Mouse (Mus musculus): ENCODE data around the gene Ptprg. TPM values are rescaled to one million over a fixed set of nuclear protein-coding genes. Genes with fewer than 3 reads are reported as not detected.

The Ptprg gene
- total and polyA plus RNA-seq, 3 experiments = not detected

DNA sequence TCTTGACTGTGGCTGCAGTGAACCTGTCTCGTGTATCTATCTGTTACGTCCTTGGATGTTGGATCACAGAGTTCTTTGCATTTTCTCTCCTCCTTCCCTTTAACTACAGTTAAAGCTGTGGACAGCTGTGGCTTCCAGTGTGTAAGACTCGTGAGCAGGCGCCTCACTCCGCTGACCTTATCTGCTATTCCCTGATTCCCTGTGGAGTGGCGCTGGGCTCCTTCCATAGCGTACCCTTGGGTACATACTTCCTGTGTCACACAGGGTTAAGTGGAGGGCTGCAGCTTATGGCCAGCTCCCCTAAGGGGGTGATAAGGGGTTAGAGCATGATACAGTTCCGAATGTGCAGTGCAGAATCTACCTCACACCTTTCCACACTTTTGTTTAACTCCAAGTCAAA, 473.9 kb downstream of the Ptprg start:
- Histone ChIP-seq H3K79me2 (ENCODE audit: control insufficient read depth, insufficient read depth, low read length, poor library complexity) (no peaks in the 10 kb centered on the region), H3K9me3 (replicated peaks; ENCODE audit: insufficient read depth, low read length) (no peaks in the 10 kb centered on the region), H3K27me3 (ENCODE audit: control insufficient read depth in 1 of 2, insufficient read depth in 2 of 2, low read length in 2 of 2) (no peaks in the 10 kb centered on the region; a peak in 1 of 4 replicates), H3K4me3 (ENCODE audit: control insufficient read depth in 1 of 2, insufficient read depth in 1 of 2, low read depth in 2 of 2, low read length in 2 of 2) (no peak overlapping the region), H3K27ac (ENCODE audit: control insufficient read depth, low read depth, low read length) (no peak overlapping the region), H3K9ac (ENCODE audit: control insufficient read depth, low read depth, low read length, poor library complexity, severe bottlenecking) (no peak overlapping the region), H3K36me3 (ENCODE audit: control insufficient read depth in 1 of 2, insufficient read depth in 2 of 2, low read length in 2 of 2) (no peaks in the 10 kb centered on the region), H3K4me1 (ENCODE audit: control insufficient read depth in 1 of 2, insufficient read depth in 2 of 2, low read length in 2 of 2) (no peaks in the 10 kb centered on the region)
- TF ChIP-seq MAX (IDR thresholded peaks at IDR 0.05; ENCODE audit: low read length) = no peak
- TF ChIP-seq BHLHE40 (IDR thresholded peaks at IDR 0.05; ENCODE audit: borderline replicate concordance, low read depth, low read length) = no peak
- no peak for TF ChIP-seq TBP (IDR thresholded peaks at IDR 0.05; ENCODE audit: low read depth, low read length)
- DNase-seq (ENCODE audit: low read depth, low spot score) = no peak

DNA sequence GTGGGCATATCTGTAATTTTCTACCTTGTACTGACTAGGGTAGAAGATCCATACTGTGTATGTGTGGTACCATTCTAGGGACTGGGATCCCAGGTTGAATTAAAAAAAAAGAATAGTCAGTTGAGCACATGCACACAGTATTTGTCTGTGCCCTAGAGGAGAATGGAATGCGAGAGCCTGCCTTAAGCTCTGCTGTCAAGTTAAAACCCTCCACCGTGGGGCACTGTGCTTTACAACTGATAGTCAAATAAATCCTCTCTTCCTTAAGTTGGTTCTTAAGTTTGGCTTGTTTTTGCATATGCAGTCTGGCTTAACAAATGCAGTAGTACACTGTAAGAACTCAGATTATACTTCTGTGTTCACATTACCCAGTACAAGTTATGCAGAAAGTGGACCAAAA, 476.6 kb downstream of the Ptprg start:
- no peak overlapping the region for H3K27ac ChIP-seq (ENCODE audit: control insufficient read depth, low read depth, low read length)
- H3K79me2 ChIP-seq (ENCODE audit: control insufficient read depth, insufficient read depth, low read length, poor library complexity) = no peaks in the 10 kb centered on the region
- no peak for TF ChIP-seq CHD1 (IDR thresholded peaks at IDR 0.05; ENCODE audit: low read depth, low read length)
- no peak for TF ChIP-seq MYB (IDR thresholded peaks at IDR 0.05; ENCODE audit: low read depth, low read length)
- no peaks in the 10 kb centered on the region for H3K4me1 ChIP-seq (ENCODE audit: control insufficient read depth in 1 of 2, insufficient read depth in 2 of 2, low read length in 2 of 2)
- H3K4me3 ChIP-seq (ENCODE audit: control insufficient read depth in 1 of 2, insufficient read depth in 1 of 2, low read depth in 2 of 2, low read length in 2 of 2) = no peak overlapping the region
- no peaks in the 10 kb centered on the region for H3K9me3 ChIP-seq (replicated peaks; ENCODE audit: insufficient read depth, low read length)
- no peaks in the 10 kb centered on the region; a peak in 1 of 4 replicates for H3K27me3 ChIP-seq (ENCODE audit: control insufficient read depth in 1 of 2, insufficient read depth in 2 of 2, low read length in 2 of 2)
- H3K36me3 ChIP-seq (ENCODE audit: control insufficient read depth in 1 of 2, insufficient read depth in 2 of 2, low read length in 2 of 2) = no peaks in the 10 kb centered on the region
- no peak overlapping the region for H3K9ac ChIP-seq (ENCODE audit: control insufficient read depth, low read depth, low read length, poor library complexity, severe bottlenecking)
- DNase-seq (ENCODE audit: low read depth, low spot score) = no peak

DNA sequence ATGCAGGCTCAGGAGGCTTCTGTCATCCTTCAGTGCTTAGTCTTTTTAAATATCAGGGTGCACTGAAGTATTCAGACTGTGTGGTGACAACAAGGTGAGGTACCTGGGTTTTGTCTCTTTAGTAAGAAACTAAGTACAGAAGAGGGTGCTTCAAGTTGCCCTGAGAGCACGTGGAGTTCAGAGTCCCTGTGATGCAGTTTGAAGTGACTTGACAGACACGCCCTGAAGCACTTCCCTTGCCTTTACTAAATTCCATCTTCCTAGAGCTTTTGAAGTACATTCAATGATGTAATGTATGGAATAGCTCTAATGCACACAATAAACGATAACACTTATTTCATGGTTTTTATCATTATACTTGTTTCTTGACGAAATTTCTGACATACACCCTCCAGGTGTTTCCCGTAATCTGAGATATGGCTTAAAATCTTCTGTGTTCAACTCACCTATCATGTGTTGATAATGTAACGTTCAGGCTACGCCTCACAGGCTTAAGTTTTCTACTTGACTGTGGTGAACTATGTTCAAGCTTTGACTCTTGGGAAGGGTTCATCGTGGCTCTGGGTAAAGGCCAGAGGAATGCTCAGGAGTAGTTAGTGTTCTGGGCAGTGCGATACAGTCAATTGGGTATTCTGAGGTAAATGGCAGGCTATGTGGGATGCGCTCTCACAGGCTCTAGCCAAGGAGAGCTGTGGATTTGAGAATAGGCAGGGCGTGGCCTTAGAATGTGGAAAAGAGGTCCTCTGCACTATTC, 483.4 kb downstream of the Ptprg start:
- Histone ChIP-seq H3K9me3 (replicated peaks; ENCODE audit: insufficient read depth, low read length) (no peaks in the 10 kb centered on the region), H3K4me1 (ENCODE audit: control insufficient read depth in 1 of 2, insufficient read depth in 2 of 2, low read length in 2 of 2) (no peaks in the 10 kb centered on the region), H3K4me3 (ENCODE audit: control insufficient read depth in 1 of 2, insufficient read depth in 1 of 2, low read depth in 2 of 2, low read length in 2 of 2) (no peak overlapping the region)

DNA sequence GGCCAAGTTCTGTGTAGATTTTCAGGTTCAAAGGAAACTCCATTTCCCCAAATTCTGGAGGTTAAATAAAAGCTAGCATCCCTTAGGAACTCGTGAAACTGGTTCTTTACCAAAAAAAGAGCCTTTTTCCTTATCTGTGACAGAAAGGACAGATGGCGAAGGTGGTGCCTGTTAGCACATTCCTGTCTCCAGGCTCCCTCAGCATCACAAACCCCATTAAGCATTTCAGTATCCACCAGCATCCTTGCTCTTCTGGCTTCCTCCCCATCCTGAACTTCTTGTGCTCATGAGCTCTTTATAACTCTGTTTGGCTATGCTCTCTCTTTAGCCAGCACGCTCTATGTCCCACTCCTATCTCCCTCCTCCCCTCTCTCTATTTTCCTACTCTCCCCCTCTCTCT, 486.4 kb downstream of the Ptprg start:
- H3K4me3 ChIP-seq (ENCODE audit: control insufficient read depth in 1 of 2, insufficient read depth in 1 of 2, low read depth in 2 of 2, low read length in 2 of 2) = no peak overlapping the region
- no peaks in the 10 kb centered on the region for H3K4me1 ChIP-seq (ENCODE audit: control insufficient read depth in 1 of 2, insufficient read depth in 2 of 2, low read length in 2 of 2)
- H3K79me2 ChIP-seq (ENCODE audit: control insufficient read depth, insufficient read depth, low read length, poor library complexity) = no peaks in the 10 kb centered on the region
- H3K27ac ChIP-seq (ENCODE audit: control insufficient read depth, low read depth, low read length) = no peak overlapping the region
- H3K9me3 ChIP-seq (replicated peaks; ENCODE audit: insufficient read depth, low read length) = no peaks in the 10 kb centered on the region
- no peaks in the 10 kb centered on the region for H3K27me3 ChIP-seq (ENCODE audit: control insufficient read depth in 1 of 2, insufficient read depth in 2 of 2, low read length in 2 of 2)
- H3K36me3 ChIP-seq (ENCODE audit: control insufficient read depth in 1 of 2, insufficient read depth in 2 of 2, low read length in 2 of 2) = no peaks in the 10 kb centered on the region
- H3K9ac ChIP-seq (ENCODE audit: control insufficient read depth, low read depth, low read length, poor library complexity, severe bottlenecking) = no peak overlapping the region
- no peak for DNase-seq (ENCODE audit: low read depth, low spot score)
- TF ChIP-seq GATA1 (IDR thresholded peaks at IDR 0.05; ENCODE audit: low read depth, low read length) (no peak), USF1 (IDR thresholded peaks at IDR 0.05; ENCODE audit: low read depth, low read length) (no peak), TBP (IDR thresholded peaks at IDR 0.05; ENCODE audit: low read depth, low read length) (no peak), E2F4 (IDR thresholded peaks at IDR 0.05; ENCODE audit: borderline replicate concordance, low read depth, low read length) (no peak), MEF2A (IDR thresholded peaks at IDR 0.05; ENCODE audit: extremely low read depth, insufficient replicate concordance, low read depth, low read length, poor library complexity, severe bottlenecking) (no peak), MXI1 (IDR thresholded peaks at IDR 0.05; ENCODE audit: low read depth, low read length) (no peak), BHLHE40 (IDR thresholded peaks at IDR 0.05; ENCODE audit: borderline replicate concordance, low read depth, low read length) (no peak), MAX (IDR thresholded peaks at IDR 0.05; ENCODE audit: low read length) (no peak), RCOR1 (IDR thresholded peaks at IDR 0.05; ENCODE audit: low read depth, low read length) (no peak), MYC (IDR thresholded peaks at IDR 0.05; ENCODE audit: low read depth, low read length) (no peak), ETS1 (IDR thresholded peaks at IDR 0.05; ENCODE audit: low read depth, low read length) (no peak), RAD21 (IDR thresholded peaks at IDR 0.05; ENCODE audit: low read depth, low read length) (no peak), UBTF (IDR thresholded peaks at IDR 0.05; ENCODE audit: borderline replicate concordance, insufficient read depth, low read depth, low read length) (no peak), JUND (IDR thresholded peaks at IDR 0.05; ENCODE audit: low read depth, low read length) (no peak), SMC3 (IDR thresholded peaks at IDR 0.05; ENCODE audit: low read depth, low read length) (no peak), KAT2A (conservative IDR thresholded peaks at IDR 0.05; ENCODE audit: low read depth, low read length) (no peak), EP300 (IDR thresholded peaks at IDR 0.05; ENCODE audit: low read depth in 1 of 2, low read length in 2 of 2) (no peak)

More for the DNA sequence above, 483.4 kb downstream of the Ptprg start:
- no peak for TF ChIP-seq RAD21 (IDR thresholded peaks at IDR 0.05; ENCODE audit: low read depth, low read length)
- no peaks in the 10 kb centered on the region for H3K27me3 ChIP-seq (ENCODE audit: control insufficient read depth in 1 of 2, insufficient read depth in 2 of 2, low read length in 2 of 2)
- no peak overlapping the region for H3K9ac ChIP-seq (ENCODE audit: control insufficient read depth, low read depth, low read length, poor library complexity, severe bottlenecking)
- no peak overlapping the region for H3K27ac ChIP-seq (ENCODE audit: control insufficient read depth, low read depth, low read length)
- no peaks in the 10 kb centered on the region for H3K79me2 ChIP-seq (ENCODE audit: control insufficient read depth, insufficient read depth, low read length, poor library complexity)
- no peak for DNase-seq (ENCODE audit: low read depth, low spot score)
- H3K36me3 ChIP-seq (ENCODE audit: control insufficient read depth in 1 of 2, insufficient read depth in 2 of 2, low read length in 2 of 2) = no peaks in the 10 kb centered on the region
